Mouse (Mus musculus) liver, adult 2 months (tissue): Measurements from ENCODE around the gene 1700088E04Rik.

Source experiments
- CTCF ChIP-seq: fragments of 200-500 bp; IDR thresholded peaks from 2 replicates; pipeline ENCODE4 v1.5.1; 2011; ENCODE audit warnings: low read depth, low read length, control low read depth
- POLR2A ChIP-seq: fragments of 200-500 bp; IDR thresholded peaks from 2 replicates; pipeline ENCODE4 v1.6.1; 2011; ENCODE audit warnings: low read length, control low read depth; ENCODE audit not compliant: insufficient read depth; ENCODE audit errors: extremely low read depth

- TF ChIP-seq CTCF (no peak), POLR2A (no peak)
These were observed 25.7 kb upstream of the 1700088E04Rik start for GRCm38 (mm10) chr15:79166712-79167111.
